Mouse (Mus musculus): Measurements from ENCODE around the gene Zfx.
A peak's percentile ranks its signal among the peaks of the same experiment; 100 is the strongest.

Zfx gene

GRCm38 (mm10) chrX:94123059-94123839, at the start of gene Zfx:
Gene Zfx (minus strand): TSS chrX:94123702.
- peak; percentile 50 for DNase-seq (ENCODE audit: low read depth, low spot score)

GRCm38 (mm10) chrX:94169348-94169747, 45.8 kb upstream of the Zfx start:
- DNase-seq (ENCODE audit: low read depth, low spot score), result peak; percentile 85

GRCm38 (mm10) chrX:94152251-94152830, 28.8 kb upstream of the Zfx start:
- DNase-seq (ENCODE audit: low read depth, low spot score), result peak; percentile 83

GRCm38 (mm10) chrX:94150471-94150870, 27.0 kb upstream of the Zfx start:
- no peak for DNase-seq (ENCODE audit: low read depth, low spot score)

GRCm38 (mm10) chrX:94142004-94142771, 18.7 kb upstream of the Zfx start:
- peak; percentile 60 for DNase-seq (ENCODE audit: low read depth, low spot score)

- DNase-seq (ENCODE audit: low read depth, low spot score), result no peak
These were observed 16.6 kb upstream of the Zfx start for GRCm38 (mm10) chrX:94140080-94140479.

GRCm38 (mm10) chrX:94138256-94138655, 14.8 kb upstream of the Zfx start:
- DNase-seq (ENCODE audit: low read depth, low spot score), result no peak

- peak; percentile 62 for DNase-seq (ENCODE audit: low read depth, low spot score)
These were observed 11.6 kb upstream of the Zfx start for GRCm38 (mm10) chrX:94135084-94135483.

- DNase-seq (ENCODE audit: low read depth, low spot score), result no peak
These were observed 10.0 kb upstream of the Zfx start for GRCm38 (mm10) chrX:94133551-94133950.

GRCm38 (mm10) chrX:94132239-94132638, 8.7 kb upstream of the Zfx start:
- no peak for DNase-seq (ENCODE audit: low read depth, low spot score)

GRCm38 (mm10) chrX:94129712-94130111, 6.2 kb upstream of the Zfx start:
- DNase-seq (ENCODE audit: low read depth, low spot score), result no peak

- DNase-seq (ENCODE audit: low read depth, low spot score), result no peak
These were observed 2.4 kb upstream of the Zfx start for GRCm38 (mm10) chrX:94125950-94126349.

GRCm38 (mm10) chrX:94122709-94123058, 818 bp downstream of the Zfx start:
- DNase-seq (ENCODE audit: low read depth, low spot score), result no peak

GRCm38 (mm10) chrX:94121866-94122708, 1.4 kb downstream of the Zfx start:
- DNase-seq (ENCODE audit: low read depth, low spot score), result peak; percentile 81

GRCm38 (mm10) chrX:94121161-94121856, 2.2 kb downstream of the Zfx start:
- DNase-seq (ENCODE audit: low read depth, low spot score), result peak; percentile 50

- DNase-seq (ENCODE audit: low read depth, low spot score), result peak; percentile 22
These were observed 5.2 kb downstream of the Zfx start for GRCm38 (mm10) chrX:94118350-94118749.

- no peak for DNase-seq (ENCODE audit: low read depth, low spot score)
These were observed 7.6 kb downstream of the Zfx start for GRCm38 (mm10) chrX:94115882-94116281.

- DNase-seq (ENCODE audit: low read depth, low spot score), result peak; percentile 52
These were observed 17.5 kb downstream of the Zfx start for GRCm38 (mm10) chrX:94105964-94106363.

GRCm38 (mm10) chrX:94102938-94103337, 20.6 kb downstream of the Zfx start:
- no peak for DNase-seq (ENCODE audit: low read depth, low spot score)

- DNase-seq (ENCODE audit: low read depth, low spot score), result no peak
These were observed 22.9 kb downstream of the Zfx start for GRCm38 (mm10) chrX:94100561-94100960.

- no peak for DNase-seq (ENCODE audit: low read depth, low spot score)
These were observed 32.5 kb downstream of the Zfx start for GRCm38 (mm10) chrX:94091001-94091400.

Data from 3T3-L1 (cell line).